Mouse (Mus musculus) megakaryocyte, embryonic 14.5 days (primary cell): ENCODE results near the gene Abtb2.

Experiments used
- FLI1 ChIP-seq: IDR thresholded peaks from 2 replicates; pipeline ENCODE4 v1.6.1; 2012; ENCODE audit warnings: low read length, inconsistent platforms, mixed read lengths
- GATA1 ChIP-seq: IDR thresholded peaks from 3 replicates; pipeline ENCODE4 v1.6.1; 2012; ENCODE audit warnings: mixed read lengths, low read length, inconsistent platforms, borderline replicate concordance

GRCm38 (mm10) chr2:103639701-103640100, 73.6 kb downstream of the Abtb2 start:
- no peak for TF ChIP-seq GATA1
- no peak for TF ChIP-seq FLI1
